Mouse (Mus musculus) olfactory bulb, adult 2 months (tissue): Measurements from ENCODE around the gene Elovl1.

Experiments
- CTCF ChIP-seq: fragments of 200-500 bp; IDR thresholded peaks from 2 replicates; pipeline ENCODE4 v1.5.1; 2012; ENCODE audit warnings: low read depth, mild to moderate bottlenecking, low read length, moderate library complexity; ENCODE audit not compliant: insufficient read depth
- POLR2A ChIP-seq: fragments of 200-500 bp; IDR thresholded peaks from 2 replicates; pipeline ENCODE4 v1.6.1; 2012; ENCODE audit warnings: mild to moderate bottlenecking, low read depth, low read length, moderate library complexity; ENCODE audit not compliant: insufficient read depth

DNA sequence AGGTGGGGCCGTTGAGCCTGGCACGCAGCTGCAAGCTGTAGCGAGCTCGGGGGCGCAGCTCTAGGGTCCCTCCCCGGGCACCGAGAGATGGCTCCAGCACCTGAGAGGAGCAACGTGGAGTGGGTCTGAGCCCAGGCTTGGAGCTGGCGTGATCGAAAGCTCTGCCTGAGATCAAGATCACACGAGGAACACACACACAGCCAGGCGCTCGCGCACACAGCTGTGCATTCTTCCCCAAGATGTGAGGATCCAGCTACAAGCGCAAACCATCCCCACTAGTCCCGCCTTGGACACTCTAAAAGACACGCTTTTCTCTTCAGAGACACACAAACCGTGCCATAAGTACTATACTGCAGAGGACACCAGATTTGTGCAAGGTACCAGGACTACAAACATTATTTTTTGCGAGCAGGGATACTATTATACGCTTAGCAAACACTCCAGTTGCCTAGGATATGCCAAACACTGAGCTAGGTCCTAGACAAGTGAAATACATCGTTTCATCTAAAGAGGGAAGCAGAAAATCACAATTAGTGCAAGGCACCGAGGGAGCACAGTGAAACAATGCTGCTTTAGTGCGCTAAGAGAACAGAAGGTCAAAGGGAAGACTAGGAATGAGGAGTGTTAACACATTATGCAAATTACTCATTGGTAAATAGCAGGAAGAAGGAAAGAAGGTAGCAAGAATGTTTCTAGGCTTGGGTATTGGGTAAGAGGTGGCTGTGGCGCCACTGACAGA, 18.7 kb downstream of the Elovl1 start:
- TF ChIP-seq POLR2A (no peak), CTCF (no peak)
